Mouse (Mus musculus) cortical plate, adult 2 months (tissue): Measurements from ENCODE around the gene Tnnc2.

ENCODE experiments used
- CTCF ChIP-seq: fragments of 200-500 bp; IDR thresholded peaks from 2 replicates; pipeline ENCODE4 v1.5.1; 2011; ENCODE audit warnings: mild to moderate bottlenecking, control low read depth, low read length; ENCODE audit not compliant: insufficient read depth; ENCODE audit errors: extremely low read depth
- POLR2A ChIP-seq: fragments of 200-500 bp; IDR thresholded peaks from 2 replicates; pipeline ENCODE4 v1.6.1; 2011; ENCODE audit warnings: mild to moderate bottlenecking, low read length, control low read depth; ENCODE audit not compliant: insufficient read depth; ENCODE audit errors: extremely low read depth

DNA sequence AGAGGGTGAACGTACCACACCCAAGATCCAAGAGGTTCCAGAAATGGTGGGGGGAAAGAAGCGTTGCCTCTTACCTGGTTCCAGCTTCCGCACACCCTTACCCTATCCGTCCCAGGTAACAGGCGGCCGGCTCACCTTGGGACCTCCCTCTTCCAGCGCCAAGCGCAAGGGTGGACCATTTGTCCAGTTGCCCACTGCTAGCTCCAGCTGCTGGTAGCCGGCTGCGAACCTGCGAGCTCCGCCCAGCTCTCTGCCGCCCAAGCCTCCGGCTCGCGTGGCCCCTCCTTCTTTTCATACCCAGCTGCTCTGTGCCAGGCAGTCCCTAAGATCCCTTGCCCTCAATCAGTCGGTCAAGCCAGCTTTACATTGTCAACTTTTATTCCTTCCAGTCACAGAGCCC lies 3.0 kb downstream of the Tnnc2 start:
- TF ChIP-seq CTCF = no peak
- TF ChIP-seq POLR2A = no peak
